Mouse (Mus musculus) c-Kit-positive CD71-positive TER-119-negative erythroid progenitor cells, embryonic 14.5 days (primary cell): ENCODE data around the gene Rnf24.

Experiments used
- DNase-seq: peaks from one replicate; pipeline ENCODE4 v3.0.0-alpha.2; 2013; ENCODE audit warnings: low read depth

Gene Rnf24

GRCm38 (mm10) chr2:131352747-131353563 is at the start of gene Rnf24:
Gene Rnf24, minus strand, starts transcription at chr2:131352892.
- DNase-seq = peak; percentile 88

DNA sequence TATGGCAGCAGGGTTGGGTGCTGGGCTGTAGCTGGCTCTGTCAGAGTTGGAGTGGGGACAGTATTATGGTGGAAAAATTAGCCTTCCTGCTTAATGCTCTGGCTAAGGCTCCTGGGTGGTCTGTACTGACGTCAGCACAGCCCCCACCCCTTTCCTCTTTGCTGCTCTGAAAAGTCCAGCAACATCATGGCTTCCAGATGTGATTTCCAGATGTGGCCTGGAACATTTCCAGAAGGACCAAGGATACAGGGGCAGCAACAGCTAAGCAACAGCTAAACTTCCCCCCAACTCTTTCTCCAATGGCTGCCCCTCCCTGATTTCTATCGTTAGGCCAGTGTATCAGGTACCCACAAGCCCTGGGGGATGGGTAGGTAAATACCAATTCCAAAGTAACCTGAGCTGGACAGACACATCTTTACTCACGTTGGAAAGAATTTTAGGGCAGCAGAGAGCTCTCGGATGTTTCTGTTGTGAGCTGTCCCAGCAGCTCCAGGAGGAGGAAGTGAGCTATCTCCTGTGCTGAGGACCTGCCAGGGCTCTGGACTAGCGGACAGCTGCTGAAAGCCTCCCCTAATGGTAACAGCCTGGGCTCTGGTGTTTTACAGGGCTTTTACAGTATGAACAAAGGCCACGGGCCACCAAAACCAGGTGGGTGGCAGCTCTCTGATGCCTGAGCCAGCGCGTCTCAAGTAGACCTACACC is 49.3 kb upstream of the Rnf24 start:
- no peak for DNase-seq

DNA sequence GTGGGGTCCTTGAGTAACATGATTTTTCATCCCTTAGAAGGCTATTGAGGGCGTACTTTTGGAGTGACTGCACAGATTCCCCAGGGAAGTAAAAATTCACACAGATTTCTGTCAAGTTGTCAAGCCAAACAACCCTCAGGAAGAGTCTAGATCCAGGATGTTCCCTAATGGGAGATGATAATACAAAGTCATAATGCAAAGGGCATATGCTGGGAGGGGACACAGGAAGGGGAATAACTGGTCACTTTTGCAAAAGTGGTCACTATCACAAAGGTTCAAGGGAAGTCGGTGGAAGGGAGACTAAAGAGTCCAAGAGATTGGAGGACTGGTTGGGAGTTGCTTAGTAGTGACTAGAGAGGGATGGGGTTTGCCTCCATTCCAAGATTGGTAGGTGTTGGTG is 48.2 kb upstream of the Rnf24 start:
- DNase-seq = no peak

DNA sequence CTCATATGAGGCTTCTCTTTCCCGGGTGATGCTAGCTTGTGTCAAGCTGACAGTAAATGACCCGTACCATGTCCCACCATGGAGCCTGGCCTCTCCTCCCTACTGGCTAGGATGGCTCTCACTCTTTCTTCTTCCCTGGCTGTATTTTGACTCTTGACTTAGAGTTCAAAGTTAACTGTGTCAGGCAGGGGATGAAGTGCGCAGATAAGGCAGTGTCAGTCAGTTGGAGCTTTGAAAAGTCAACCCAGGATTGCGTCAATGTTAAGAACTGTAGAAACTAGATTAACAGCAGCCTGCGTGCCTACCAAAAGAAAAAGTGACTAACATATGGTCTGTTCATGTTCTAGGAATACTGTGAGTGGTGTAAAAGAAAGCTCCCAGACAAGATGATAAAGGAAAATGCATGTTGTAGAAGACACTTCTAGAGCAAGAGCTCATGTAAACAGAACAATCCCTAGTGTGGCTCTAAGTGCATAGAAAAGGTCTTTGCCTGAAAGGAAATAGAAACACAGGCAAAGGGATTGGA is 44.7 kb upstream of the Rnf24 start:
- no peak for DNase-seq

DNA sequence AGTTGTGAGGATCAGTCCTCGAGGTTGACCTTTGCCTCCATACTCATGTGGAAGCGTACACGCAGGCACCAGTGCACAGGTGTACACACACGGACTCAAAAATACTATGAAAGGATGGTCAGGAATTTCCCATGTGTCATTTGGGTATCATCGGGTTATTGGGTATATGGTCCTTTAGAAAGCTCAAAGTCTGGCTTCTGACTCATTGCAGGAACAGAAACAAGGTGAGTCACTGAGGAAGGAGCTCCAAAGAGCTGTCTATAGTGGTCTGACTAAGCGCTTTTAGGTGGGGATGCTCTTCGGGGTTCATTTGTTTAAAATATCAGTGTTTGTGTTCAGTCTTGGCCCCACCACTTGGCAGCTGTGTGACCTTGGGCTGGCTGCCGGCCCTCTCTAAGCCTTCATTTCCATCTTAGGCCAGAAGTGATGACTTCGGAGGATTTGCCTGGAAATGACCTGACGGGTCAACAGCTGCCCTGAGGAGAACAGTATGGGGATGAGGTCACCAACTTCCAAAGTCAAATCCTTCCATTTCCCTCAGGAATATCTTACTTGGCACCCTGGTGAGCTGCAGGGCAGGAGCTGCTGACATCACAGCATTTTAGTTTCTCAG is 33.8 kb upstream of the Rnf24 start:
- DNase-seq = no peak

- no peak for DNase-seq
Measured at GRCm38 (mm10) chr2:131385176-131385575, 32.5 kb upstream of the Rnf24 start.

- no peak for DNase-seq
Measured at GRCm38 (mm10) chr2:131379541-131379940, 26.8 kb upstream of the Rnf24 start.

GRCm38 (mm10) chr2:131378872-131379271 is 26.2 kb upstream of the Rnf24 start:
- no peak for DNase-seq

- DNase-seq = no peak
Measured at GRCm38 (mm10) chr2:131377055-131377454, 24.4 kb upstream of the Rnf24 start.

DNA sequence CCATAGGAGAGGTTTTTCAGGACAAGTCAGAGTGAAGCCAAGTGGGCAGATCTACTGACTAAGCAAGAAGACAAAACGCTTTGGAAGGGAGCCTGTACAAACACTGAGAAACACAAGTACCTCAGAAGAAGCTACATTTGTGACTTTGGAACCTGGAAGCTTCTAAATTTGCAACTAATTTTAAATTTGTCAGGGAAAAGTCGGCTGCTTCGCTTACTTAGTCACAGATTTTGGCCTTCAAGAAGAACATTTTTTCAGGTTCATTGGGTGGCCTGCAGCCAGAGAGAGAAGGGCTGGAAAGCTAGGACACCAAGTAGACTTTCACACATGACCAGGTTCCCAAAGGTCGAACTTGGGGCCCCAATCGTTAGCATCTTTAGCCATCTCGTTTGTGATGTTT is 21.0 kb upstream of the Rnf24 start:
- no peak for DNase-seq

GRCm38 (mm10) chr2:131372276-131372877 is 19.7 kb upstream of the Rnf24 start:
- no peak for DNase-seq

- DNase-seq = no peak
Measured at GRCm38 (mm10) chr2:131371811-131372210, 19.1 kb upstream of the Rnf24 start.

GRCm38 (mm10) chr2:131370828-131371227 is 18.1 kb upstream of the Rnf24 start:
- DNase-seq = no peak

- no peak for DNase-seq
Measured at GRCm38 (mm10) chr2:131364689-131365088, 12.0 kb upstream of the Rnf24 start.

- no peak for DNase-seq
Measured at GRCm38 (mm10) chr2:131358481-131358880, 5.8 kb upstream of the Rnf24 start.

DNA sequence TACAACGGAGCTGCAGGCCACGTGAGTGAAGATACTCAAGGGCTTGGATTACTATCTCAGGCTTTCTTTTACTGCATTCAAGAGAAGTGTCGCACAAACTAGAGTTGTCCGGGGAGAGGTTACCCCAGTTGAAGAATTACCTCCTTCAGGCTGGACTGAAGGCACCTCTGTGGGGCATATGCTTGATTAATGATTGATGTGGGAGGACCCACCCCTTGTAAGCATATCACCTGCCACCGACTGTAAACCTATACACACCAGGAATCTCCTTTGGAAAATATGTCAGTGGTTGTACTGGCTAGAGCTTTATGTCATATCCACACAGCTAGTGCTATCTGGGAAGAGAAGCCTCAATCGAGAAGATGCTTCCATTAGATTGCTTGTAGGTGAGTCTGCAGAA is 1.4 kb upstream of the Rnf24 start:
- DNase-seq = no peak

DNA sequence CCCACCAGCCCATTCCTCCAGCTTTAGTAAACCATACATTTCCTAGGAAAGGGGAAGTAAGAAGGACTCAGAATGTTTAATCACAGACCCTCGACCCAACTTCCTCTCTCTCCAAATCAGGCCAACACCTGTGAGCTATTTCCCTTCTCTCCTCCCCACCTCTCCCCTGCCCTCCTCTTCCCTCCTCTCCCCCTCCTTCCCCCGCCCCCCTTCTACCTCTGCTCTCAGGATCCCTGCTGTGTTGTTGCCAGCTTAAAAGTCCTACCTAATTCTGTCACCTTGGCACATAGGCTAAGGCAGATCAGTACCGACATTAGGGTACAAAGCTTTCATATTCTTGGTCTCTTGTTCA is 848 bp upstream of the Rnf24 start:
- DNase-seq = no peak

- DNase-seq = peak; percentile 16
Measured at GRCm38 (mm10) chr2:131351968-131352746, 535 bp downstream of the Rnf24 start.

DNA sequence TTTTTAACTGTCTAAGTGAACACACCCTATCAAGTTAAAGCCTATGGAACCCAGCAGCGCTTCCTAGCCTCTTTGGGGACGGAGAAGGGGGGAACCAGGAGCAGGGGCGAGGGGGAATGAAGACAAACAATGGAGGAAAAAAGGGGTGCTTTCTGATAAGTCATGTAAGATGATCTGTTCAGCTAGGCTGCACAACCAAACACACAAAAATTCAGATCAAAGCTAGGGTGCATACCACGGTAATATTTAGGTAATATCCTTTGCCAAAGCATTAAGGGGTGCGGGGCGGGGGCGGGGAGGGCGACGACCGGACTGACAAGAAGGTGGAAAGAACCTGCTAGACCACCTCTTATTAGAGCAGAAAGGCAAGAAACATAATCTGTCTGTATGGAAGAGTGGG is 1.2 kb downstream of the Rnf24 start:
- peak; percentile 2 for DNase-seq

- DNase-seq = no peak
Measured at GRCm38 (mm10) chr2:131350301-131350700, 2.4 kb downstream of the Rnf24 start.

GRCm38 (mm10) chr2:131345556-131345955 is 7.1 kb downstream of the Rnf24 start:
- no peak for DNase-seq

GRCm38 (mm10) chr2:131344449-131344848 is 8.2 kb downstream of the Rnf24 start:
- no peak for DNase-seq
